Mouse (Mus musculus): ENCODE results near the gene Ugp2. TPM values are rescaled to one million over a fixed set of nuclear protein-coding genes. Genes with fewer than 3 reads are reported as not detected.

Gene Ugp2
- polyA plus RNA-seq, 1 experiment, result 9.5 TPM

DNA sequence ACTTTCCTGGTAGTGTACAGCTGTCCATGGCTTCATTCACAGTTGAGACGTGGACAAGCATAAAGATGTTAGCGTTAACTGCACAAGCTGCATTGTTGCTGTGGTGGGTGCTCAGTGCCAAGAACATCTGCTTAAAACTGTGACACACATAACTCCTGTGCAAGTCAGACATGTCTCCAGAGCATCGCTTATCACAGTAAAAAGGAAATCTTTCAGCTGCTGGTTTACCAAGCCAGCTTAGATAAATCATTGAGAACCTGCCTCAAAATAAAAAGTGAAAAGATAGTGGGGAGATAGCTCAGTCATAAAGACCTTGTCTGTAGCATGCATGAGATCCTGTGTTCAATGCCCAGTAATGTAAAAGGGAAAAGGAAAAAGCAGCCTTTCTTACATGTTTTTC, 84.6 kb downstream of the Ugp2 start:
- Histone ChIP-seq H3K36me3 (ENCODE audit: control insufficient read depth, insufficient read depth, low read length) (no peaks in the 10 kb centered on the region), H3K4me3 (ENCODE audit: control insufficient read depth, low read depth, low read length) (no peak overlapping the region), H3K27ac (ENCODE audit: control insufficient read depth, insufficient read depth, low read depth, low read length) (no peak overlapping the region), H3K27me3 (ENCODE audit: control insufficient read depth, insufficient read depth, low read length) (no peaks in the 10 kb centered on the region), H3K4me1 (ENCODE audit: control insufficient read depth, insufficient read depth, low read length) (no peaks in the 10 kb centered on the region)
- no peak for TF ChIP-seq POLR2A (IDR thresholded peaks at IDR 0.05; ENCODE audit: control insufficient read depth, low read depth, low read length)
- no peak for TF ChIP-seq CTCF (IDR thresholded peaks at IDR 0.05; ENCODE audit: control insufficient read depth, insufficient read depth, insufficient replicate concordance, low read depth, low read length)

DNA sequence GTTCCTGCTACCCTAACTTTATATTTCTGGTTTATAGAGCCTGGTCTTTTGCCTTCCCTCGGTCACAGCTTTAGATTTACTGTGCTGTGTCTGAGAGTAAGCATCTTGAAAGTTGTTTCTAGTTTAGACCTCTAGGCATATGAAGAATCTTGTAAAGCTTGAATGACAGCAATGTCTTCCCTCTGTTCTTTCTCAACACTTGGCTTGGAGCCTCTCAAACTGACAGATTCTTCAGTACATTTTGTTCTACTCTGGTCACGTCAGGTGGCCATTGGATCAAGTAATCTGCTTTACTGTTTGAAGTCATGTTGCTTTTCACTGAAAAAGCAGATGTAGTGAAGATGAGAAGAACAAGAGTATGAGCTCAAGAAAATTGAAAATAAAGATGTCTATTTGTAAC, 94.8 kb downstream of the Ugp2 start:
- no peaks in the 10 kb centered on the region for H3K36me3 ChIP-seq (ENCODE audit: control insufficient read depth, insufficient read depth, low read length)
- H3K27me3 ChIP-seq (ENCODE audit: control insufficient read depth, insufficient read depth, low read length), result no peaks in the 10 kb centered on the region
- no peak overlapping the region for H3K27ac ChIP-seq (ENCODE audit: control insufficient read depth, insufficient read depth, low read depth, low read length)
- H3K4me1 ChIP-seq (ENCODE audit: control insufficient read depth, insufficient read depth, low read length), result no peaks in the 10 kb centered on the region
- no peak overlapping the region for H3K4me3 ChIP-seq (ENCODE audit: control insufficient read depth, low read depth, low read length)
- TF ChIP-seq POLR2A (IDR thresholded peaks at IDR 0.05; ENCODE audit: control insufficient read depth, low read depth, low read length) (no peak), CTCF (IDR thresholded peaks at IDR 0.05; ENCODE audit: control insufficient read depth, insufficient read depth, insufficient replicate concordance, low read depth, low read length) (no peak)

Other genes with a start within 250 kb of the Ugp2 start
- 5.8 and 7.1 TPM in 2 replicates for gene Vps54, start 131.9 kb downstream of the Ugp2 start, polyA plus RNA-seq (2012; rRNA removed)
- 29.0 and 34.0 TPM in 2 replicates for gene Wdpcp, start 201.0 kb upstream of the Ugp2 start, polyA plus RNA-seq (2012; rRNA removed)
- gene Mdh1, start 201.2 kb upstream of the Ugp2 start, polyA plus RNA-seq (2012; rRNA removed), result 24.0 and 28.2 TPM in 2 replicates

Measured in testis, adult 2 months (tissue).